Mouse (Mus musculus) heart, postnatal 36 days (tissue): ENCODE results near the gene Taf1d. TPM values are rescaled to one million over a fixed set of nuclear protein-coding genes. Genes with fewer than 3 reads are reported as not detected.
"Not testable (repeated sequence)": the region's sequence is repeated elsewhere in the genome, so short reads cannot be mapped to it uniquely, and the experiment has no call there.

ENCODE experiments used
- DNase-seq, 2 experiments: peaks; one replicate each; pipeline ENCODE4 v3.0.0; 2021 to 2022
- intact Hi-C: fragments of 180-260 bp; cut with DNase I; formaldehyde crosslinking; loops from one replicate; pipeline ENCODE4 v1.15.1; 2025
- total RNA-seq, 2 experiments: library from RNA; stranded (reverse); gene quantifications; 2 replicates each; pipeline ENCODE4 v1.2.3; 2021

Taf1d gene
- total RNA-seq, 2 experiments from 2014 or later = 26.0 to 29.1 TPM

- DNase-seq = no peak
Measured at GRCm38 (mm10) chr9:15306398-15307119, 545 bp downstream of the Taf1d start, which contains the start of gene 4931406C07Rik. 4931406C07Rik (minus strand) TSS chr9:15306448.

GRCm38 (mm10) chr9:15307257-15307656, 1.2 kb downstream of the Taf1d start:
- intact Hi-C loops = loop anchor here (5.0 kb wide), 1 partner anchor 50 kb away; the partner anchor contains the start of gene Cep295
- DNase-seq = no peak

More at GRCm38 (mm10) chr9:15306398-15307119, 545 bp downstream of the Taf1d start, which contains the start of gene 4931406C07Rik:
- intact Hi-C loops = loop anchor here (1.0 to 5.0 kb wide), 2 partner anchors 27 to 51 kb away; partner anchors contain the start of genes Cep295 and Med17

GRCm38 (mm10) chr9:15308254-15308653, 2.2 kb downstream of the Taf1d start:
- intact Hi-C loops = loop anchor here (5.0 kb wide), 1 partner anchor 49 kb away; the partner anchor contains the start of gene Cep295
- no peak for DNase-seq

GRCm38 (mm10) chr9:15309425-15309824, 3.4 kb downstream of the Taf1d start:
- intact Hi-C loops = loop anchor here (5.0 kb wide), 1 partner anchor 48 kb away; the partner anchor contains the start of gene Cep295
- no peak for DNase-seq

- DNase-seq = no peak
- intact Hi-C loops = no loop called here
Measured at GRCm38 (mm10) chr9:15310179-15310578, 4.2 kb downstream of the Taf1d start.

GRCm38 (mm10) chr9:15312054-15312735, 6.2 kb downstream of the Taf1d start:
- intact Hi-C loops = no loop called here
- no peak for DNase-seq

GRCm38 (mm10) chr9:15313633-15314032, 7.6 kb downstream of the Taf1d start:
- no peak for DNase-seq
- intact Hi-C loops = no loop called here

- intact Hi-C loops = no loop called here
- no peak for DNase-seq
Measured at GRCm38 (mm10) chr9:15314619-15315018, 8.6 kb downstream of the Taf1d start.

GRCm38 (mm10) chr9:15316296-15316695, 10.3 kb downstream of the Taf1d start:
- DNase-seq, intact Hi-C loops: not testable (repeated sequence)

- no peak for DNase-seq
- intact Hi-C loops = no loop called here
Measured at GRCm38 (mm10) chr9:15317223-15318169, 11.5 kb downstream of the Taf1d start.

- no peak for DNase-seq
- intact Hi-C loops = no loop called here
Measured at GRCm38 (mm10) chr9:15318170-15318742, 12.2 kb downstream of the Taf1d start.

GRCm38 (mm10) chr9:15337776-15338175, 31.8 kb downstream of the Taf1d start:
- DNase-seq = no peak
- intact Hi-C loops = no loop called here

GRCm38 (mm10) chr9:15349925-15350324, 43.9 kb downstream of the Taf1d start:
- DNase-seq = no peak
- intact Hi-C loops = no loop called here

GRCm38 (mm10) chr9:15356916-15357483, 51.0 kb downstream of the Taf1d start:
- intact Hi-C loops = loop anchor here (5.0 kb wide), 1 partner anchor 50 kb away; the partner anchor contains the start of genes 4931406C07Rik and Taf1d
- DNase-seq = no peak

- DNase-seq = peak; percentile 97 to 98
- intact Hi-C loops = loop anchor here (5.0 kb wide), 1 partner anchor 50 kb away; the partner anchor contains the start of genes 4931406C07Rik and Taf1d
Measured at GRCm38 (mm10) chr9:15357484-15358275, 51.7 kb downstream of the Taf1d start, which contains the start of gene Cep295. Cep295 (minus strand) TSS chr9:15357788.

- DNase-seq = no peak
- intact Hi-C loops = loop anchor here (5.0 kb wide), 1 partner anchor 517 kb away; no protein-coding TSS in a partner anchor
Measured at GRCm38 (mm10) chr9:15364843-15365242, 58.8 kb downstream of the Taf1d start.

- intact Hi-C loops = loop anchor here (1.0 to 5.0 kb wide), 3 partner anchors 127 to 516 kb away; partner anchors contain the start of gene Smco4
- no peak for DNase-seq
Measured at GRCm38 (mm10) chr9:15365856-15366255, 59.8 kb downstream of the Taf1d start.

GRCm38 (mm10) chr9:15366260-15366659, 60.2 kb downstream of the Taf1d start:
- intact Hi-C loops = loop anchor here (1.0 to 5.0 kb wide), 3 partner anchors 127 to 516 kb away; partner anchors contain the start of gene Smco4

More at GRCm38 (mm10) chr9:15366260-15366659, 60.2 kb downstream of the Taf1d start:
- DNase-seq = no peak
